ENCODE assay signal across 12 mouse cellular contexts in the genomic region with DNA sequence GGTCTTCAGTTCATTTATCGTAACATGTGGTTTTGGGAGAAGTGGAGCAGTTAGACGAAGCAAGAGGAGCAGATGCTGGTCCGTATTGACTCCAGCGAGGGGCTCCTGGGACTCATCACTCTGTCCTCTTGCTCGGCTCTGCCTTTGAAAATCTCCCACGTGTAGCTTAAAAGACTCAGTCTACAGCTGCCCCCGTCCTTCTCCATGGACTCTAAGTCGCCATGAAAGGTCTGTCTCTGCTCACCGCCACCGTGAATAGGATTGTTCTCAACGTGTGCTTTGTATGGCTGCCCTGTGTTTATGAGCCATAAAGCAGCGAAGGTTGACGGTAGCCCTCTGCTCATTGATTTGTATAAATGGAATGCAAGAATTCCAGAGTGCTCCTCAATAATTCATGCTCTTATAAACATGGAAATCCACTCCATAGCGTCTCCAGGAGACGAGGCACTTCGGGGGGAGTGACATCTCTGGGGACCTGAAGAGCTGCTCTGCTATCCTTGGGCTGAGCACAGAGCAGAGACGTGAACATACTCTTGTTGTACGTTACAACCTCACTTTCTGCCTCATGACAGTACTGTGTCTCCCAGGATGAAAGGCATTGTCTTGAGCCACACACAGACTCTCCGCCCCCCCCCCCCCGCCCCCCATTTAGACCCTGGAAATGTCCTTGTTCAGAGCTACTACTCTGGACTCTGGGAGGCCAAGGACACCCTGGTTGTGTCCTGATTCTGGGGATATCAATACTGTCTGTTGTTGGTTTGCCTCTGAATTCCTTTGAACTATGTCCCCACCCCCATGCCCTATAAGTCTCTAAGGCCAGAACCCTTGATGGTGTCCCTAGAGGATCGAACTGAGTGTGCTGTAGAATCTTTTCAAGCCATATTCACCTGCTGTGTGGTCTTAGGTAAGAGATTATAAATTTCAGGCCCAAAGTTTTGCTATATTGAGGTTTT.
DNase-seq lines count a peak whose midpoint lies in the region; ATAC-seq and TF ChIP-seq lines count a peak whose summit lies in the region.
"Had no signal": no experiment of that assay in that cellular context is flagged by ENCODE, and none has a peak within 500 bp of the region (broad histone marks: within the 10 kb centered on the region; RNA-seq: fewer than 3 reads in every experiment).

No protein-coding gene starts in this region.

- H3K4me1 ChIP-seq in forebrain, postnatal 0 days (ENCODE audit: insufficient read depth), result no peaks in the 10 kb centered on the region
- H3K4me1 ChIP-seq in forebrain, embryonic 15.5 days, result no peaks in the 10 kb centered on the region
- no peaks in the 10 kb centered on the region for H3K4me1 ChIP-seq in embryonic facial prominence, embryonic 13.5 days
- peaks cover 10% of the 10 kb centered on the region; the same call in 1 of the 2 replicates for H3K4me1 ChIP-seq in limb, embryonic 12.5 days (replicated peaks)
- no peaks in the 10 kb centered on the region; the same call in 1 of the 2 replicates for H3K4me1 ChIP-seq in neural tube, embryonic 11.5 days (ENCODE audit: control insufficient read depth, insufficient read depth, low read length)

- no peaks in the 10 kb centered on the region for H3K27me3 ChIP-seq in forebrain, postnatal 0 days (ENCODE audit: insufficient read depth, low read length)
- H3K27me3 ChIP-seq in forebrain, embryonic 15.5 days, result no peaks in the 10 kb centered on the region
- no peaks in the 10 kb centered on the region for H3K27me3 ChIP-seq in embryonic facial prominence, embryonic 13.5 days
- no peaks in the 10 kb centered on the region for H3K27me3 ChIP-seq in limb, embryonic 12.5 days
- no peaks in the 10 kb centered on the region for H3K27me3 ChIP-seq in neural tube, embryonic 11.5 days (ENCODE audit: control insufficient read depth, insufficient read depth, low read length)

- no peaks in the 10 kb centered on the region for H3K36me3 ChIP-seq in forebrain, postnatal 0 days (ENCODE audit: insufficient read depth)
- no peaks in the 10 kb centered on the region for H3K36me3 ChIP-seq in forebrain, embryonic 15.5 days
- no peaks in the 10 kb centered on the region for H3K36me3 ChIP-seq in embryonic facial prominence, embryonic 13.5 days
- H3K36me3 ChIP-seq in limb, embryonic 12.5 days, result no peaks in the 10 kb centered on the region
- H3K36me3 ChIP-seq in neural tube, embryonic 11.5 days (ENCODE audit: control insufficient read depth, insufficient read depth, low read length), result no peaks in the 10 kb centered on the region
- H3K36me3 ChIP-seq: G1E had no signal

- no peak for DNase-seq in forebrain, postnatal 0 days
- peak; percentile 62 for DNase-seq in neural tube, embryonic 11.5 days (ENCODE audit: low spot score)
- DNase-seq in urinary bladder, postnatal 25 days (ENCODE audit: low spot score), result no peak
- DNase-seq in layer of hippocampus, adult 18-20 months (ENCODE audit: low spot score in 2 of 2), result no peak
- DNase-seq: lung, postnatal 14 days; thymus, postnatal 14 days had no signal

- H3K4me2 ChIP-seq in forebrain, postnatal 0 days (ENCODE audit: low read depth), result 0 out of 2 replicates have a peak overlapping the region, but pooled peaks have one; percentile 8
- H3K4me2 ChIP-seq in forebrain, embryonic 15.5 days (replicated peaks), result no peak overlapping the region
- peak overlapping the region; percentile 34 for H3K4me2 ChIP-seq in embryonic facial prominence, embryonic 13.5 days
- peak overlapping the region; percentile 42 for H3K4me2 ChIP-seq in limb, embryonic 12.5 days
- H3K4me2 ChIP-seq in neural tube, embryonic 11.5 days (ENCODE audit: low read depth), result peak overlapping the region; percentile 26; the same call in 1 of the 2 replicates

- no peak for ATAC-seq in forebrain, postnatal 0 days
- no peak for ATAC-seq in forebrain, embryonic 15.5 days (replicated peaks)
- ATAC-seq in embryonic facial prominence, embryonic 13.5 days (ENCODE audit: insufficient number of reproducible peaks, insufficient read depth, low FRiP score, low TSS enrichment, low read depth), result no peak
- ATAC-seq in limb, embryonic 12.5 days (ENCODE audit: insufficient number of reproducible peaks, insufficient read depth, low FRiP score, low TSS enrichment, low read depth), result no peak; the same call in 1 of the 2 replicates
- ATAC-seq in neural tube, embryonic 11.5 days (ENCODE audit: insufficient read depth, low FRiP score, low TSS enrichment), result peak; percentile 71
- no peak for ATAC-seq in CD4-positive, CD25-positive, alpha-beta regulatory T cell, adult 4 months
- ATAC-seq: activated CD4-positive, CD25-positive, alpha-beta regulatory T cell, adult 4 months had no signal

- no peak overlapping the region for H3K4me3 ChIP-seq in forebrain, postnatal 0 days (ENCODE audit: low read depth, low read length)
- no peak overlapping the region for H3K4me3 ChIP-seq in forebrain, embryonic 15.5 days
- no peak overlapping the region for H3K4me3 ChIP-seq in embryonic facial prominence, embryonic 13.5 days
- H3K4me3 ChIP-seq in limb, embryonic 12.5 days (replicated peaks), result no peak overlapping the region
- no peak overlapping the region for H3K4me3 ChIP-seq in neural tube, embryonic 11.5 days (ENCODE audit: low read depth, low read length)

- H3K9ac ChIP-seq in forebrain, postnatal 0 days, result no peak overlapping the region
- no peak overlapping the region for H3K9ac ChIP-seq in forebrain, embryonic 15.5 days (replicated peaks)
- no peak overlapping the region for H3K9ac ChIP-seq in embryonic facial prominence, embryonic 13.5 days
- H3K9ac ChIP-seq in limb, embryonic 12.5 days (replicated peaks), result no peak overlapping the region
- no peak overlapping the region for H3K9ac ChIP-seq in neural tube, embryonic 11.5 days (ENCODE audit: low read length)

- no peak overlapping the region for H3K27ac ChIP-seq in forebrain, postnatal 0 days (ENCODE audit: low read depth, low read length)
- no peak overlapping the region for H3K27ac ChIP-seq in forebrain, embryonic 15.5 days (replicated peaks)
- no peak overlapping the region for H3K27ac ChIP-seq in embryonic facial prominence, embryonic 13.5 days
- H3K27ac ChIP-seq in limb, embryonic 12.5 days, result no peak overlapping the region
- H3K27ac ChIP-seq in neural tube, embryonic 11.5 days (ENCODE audit: low read depth, low read length), result peak overlapping the region; percentile 67

- 50% methylated on average over 19 of the region's 21 CpGs for WGBS in forebrain, postnatal 0 days
- 47% methylated on average over 21 of the region's 21 CpGs for WGBS in forebrain, embryonic 15.5 days
- 56% methylated on average over 21 of the region's 21 CpGs for WGBS in embryonic facial prominence, embryonic 13.5 days
- WGBS in limb, embryonic 12.5 days, result 50% methylated on average over 21 of the region's 21 CpGs
- WGBS in neural tube, embryonic 11.5 days, result 32% methylated on average over 21 of the region's 21 CpGs

- TF ChIP-seq CTCF in forebrain, postnatal 0 days (IDR thresholded peaks at IDR 0.05; ENCODE audit: low read depth), result no peak

- no peaks in the 10 kb centered on the region for H3K9me3 ChIP-seq in forebrain, postnatal 0 days (ENCODE audit: low read length)
- H3K9me3 ChIP-seq in forebrain, embryonic 15.5 days, result no peaks in the 10 kb centered on the region
- H3K9me3 ChIP-seq in embryonic facial prominence, embryonic 13.5 days, result no peaks in the 10 kb centered on the region
- H3K9me3 ChIP-seq in limb, embryonic 12.5 days, result no peaks in the 10 kb centered on the region
- no peaks in the 10 kb centered on the region for H3K9me3 ChIP-seq in neural tube, embryonic 11.5 days (ENCODE audit: control insufficient read depth, low read length)
- H3K9me3 ChIP-seq: G1E had no signal
